Mouse (Mus musculus) adrenal gland (tissue): Measurements from ENCODE around the gene Zbtb20.

ENCODE experiments used
- intact Hi-C: fragments of 180-260 bp; cut with DNase I; formaldehyde crosslinking; loops from one replicate; pipeline ENCODE4 v1.15.1; 2025

Gene Zbtb20

DNA sequence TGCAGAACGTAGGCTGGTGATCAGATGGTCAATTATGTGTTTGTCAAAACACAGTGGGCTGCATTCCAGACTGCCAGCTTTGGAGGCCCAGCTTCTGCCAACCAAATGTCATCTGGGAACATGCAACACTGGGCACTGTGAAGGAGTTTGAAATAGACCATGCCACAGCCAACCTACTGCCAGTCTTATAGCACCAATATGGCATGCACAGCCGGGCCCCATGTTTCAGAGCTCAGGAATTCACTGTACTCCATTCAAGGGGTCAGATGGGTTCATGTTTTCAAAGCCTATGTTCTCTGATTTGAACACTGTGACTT is 591.0 kb downstream of the Zbtb20 start:
- intact Hi-C loops: loop anchor here (5.0 to 10.0 kb wide), 2 partner anchors 68 to 104 kb away; no protein-coding TSS in a partner anchor

DNA sequence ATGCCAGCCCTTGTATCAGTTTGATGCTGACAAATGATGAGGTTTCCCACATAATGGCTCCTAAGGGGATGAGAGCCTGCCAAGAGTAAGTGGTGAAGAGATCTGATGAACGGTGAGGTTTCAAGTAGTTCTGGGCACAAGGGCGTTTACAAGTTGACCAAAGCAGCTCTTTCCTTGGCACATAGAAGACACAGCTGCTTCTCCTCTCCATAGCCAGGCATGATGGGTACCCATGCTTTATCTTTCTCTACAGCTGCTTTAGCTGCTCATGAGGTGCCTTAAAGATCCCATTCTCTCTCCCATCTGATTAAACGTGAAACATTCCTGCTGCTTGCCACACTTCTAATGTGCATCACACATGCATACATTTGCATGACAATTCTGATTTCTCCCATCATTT is 595.4 kb downstream of the Zbtb20 start:
- intact Hi-C loops: no loop called here

DNA sequence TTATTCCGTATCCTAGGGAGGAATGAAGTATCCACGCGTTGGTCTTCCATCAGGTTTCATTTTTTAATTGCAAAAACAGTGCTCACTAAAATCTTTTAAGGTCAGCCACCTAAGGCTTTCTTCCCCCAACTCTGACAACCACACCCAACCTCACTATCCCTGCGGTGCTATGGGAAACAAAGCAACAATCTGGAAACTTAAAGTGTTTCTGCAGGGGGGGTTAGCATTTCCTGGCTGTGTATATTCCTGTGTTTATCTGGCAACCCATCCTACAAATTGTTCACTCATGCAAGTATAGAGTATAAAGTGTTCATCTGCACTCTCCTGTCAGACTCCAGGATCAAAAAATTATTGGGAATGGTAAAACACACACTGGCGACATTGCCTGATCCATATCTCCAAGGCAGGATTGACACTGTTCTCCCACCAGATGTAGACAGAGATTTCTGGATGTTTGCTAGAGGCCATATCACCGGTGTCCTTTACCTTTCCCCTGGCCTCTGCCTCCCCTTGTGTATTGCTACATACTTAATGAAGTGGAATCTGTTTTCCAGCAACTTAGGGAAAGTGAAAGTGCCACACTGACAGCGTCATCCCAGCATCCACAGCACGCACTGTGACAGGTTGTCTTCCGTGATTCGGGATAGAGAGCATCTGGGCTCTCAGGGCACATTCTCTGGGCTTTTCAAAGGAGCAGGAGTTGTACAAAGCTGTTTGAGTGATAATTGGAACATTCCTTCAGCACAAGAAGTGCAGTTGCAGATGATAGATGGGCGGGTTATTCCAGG is 599.5 kb downstream of the Zbtb20 start:
- intact Hi-C loops: no loop called here

DNA sequence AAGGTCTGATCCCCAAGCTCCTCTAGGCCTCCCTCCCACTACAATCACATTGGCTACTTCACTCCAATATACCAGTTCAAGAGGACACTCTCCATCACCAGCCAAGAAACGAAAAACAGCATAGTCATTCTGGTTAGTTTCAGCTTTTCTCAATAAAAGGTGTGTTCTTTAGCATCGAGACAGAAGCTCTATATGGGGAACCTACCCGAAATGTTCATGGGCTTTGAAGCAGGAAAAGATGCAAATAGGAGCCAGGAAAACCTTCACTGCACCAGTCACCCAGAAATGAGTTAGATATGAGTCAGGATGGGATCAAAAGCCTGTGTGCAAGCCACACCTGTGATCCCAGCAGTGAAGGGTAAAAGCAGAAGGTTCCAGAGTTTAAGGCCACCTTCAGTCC is 601.2 kb downstream of the Zbtb20 start:
- intact Hi-C loops: no loop called here

DNA sequence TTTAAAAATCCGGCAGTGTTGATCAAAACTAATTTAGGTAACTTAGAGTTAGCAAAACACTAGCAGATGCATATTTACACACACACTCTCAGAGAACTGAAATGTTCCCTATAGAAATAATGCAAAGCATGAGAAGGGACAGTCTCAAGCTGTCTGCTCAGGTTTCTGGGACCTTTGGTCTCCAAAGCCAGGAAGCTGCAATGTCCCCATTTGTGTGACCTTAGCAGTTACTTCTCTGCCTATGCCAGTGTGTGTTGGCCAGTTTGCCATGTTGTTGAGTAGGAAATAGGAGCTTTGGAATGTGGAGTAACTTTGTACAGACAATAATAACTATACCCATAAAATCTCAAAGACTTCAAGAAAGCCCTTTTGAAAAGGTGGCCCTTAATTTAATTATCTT is 602.7 kb downstream of the Zbtb20 start:
- intact Hi-C loops: no loop called here

DNA sequence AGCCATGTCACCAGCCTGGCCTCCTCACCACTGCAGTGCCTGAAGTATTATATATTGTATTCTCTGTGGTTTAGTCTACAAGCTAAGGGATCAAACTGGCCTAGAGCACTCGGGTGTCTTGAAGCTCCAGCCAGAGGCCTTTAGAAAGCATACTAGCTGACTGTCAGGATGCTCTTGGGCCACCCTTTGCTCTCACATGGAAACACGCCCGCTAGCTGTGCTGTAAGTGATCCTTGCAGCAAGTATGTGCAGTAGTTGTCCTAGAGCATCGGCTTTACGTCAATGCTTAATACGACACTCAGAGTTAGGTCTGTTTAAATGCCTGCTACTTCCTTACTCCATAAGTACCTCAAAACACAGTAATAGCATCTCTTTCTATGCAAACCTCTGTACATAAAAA is 604.9 kb downstream of the Zbtb20 start:
- intact Hi-C loops: no loop called here

DNA sequence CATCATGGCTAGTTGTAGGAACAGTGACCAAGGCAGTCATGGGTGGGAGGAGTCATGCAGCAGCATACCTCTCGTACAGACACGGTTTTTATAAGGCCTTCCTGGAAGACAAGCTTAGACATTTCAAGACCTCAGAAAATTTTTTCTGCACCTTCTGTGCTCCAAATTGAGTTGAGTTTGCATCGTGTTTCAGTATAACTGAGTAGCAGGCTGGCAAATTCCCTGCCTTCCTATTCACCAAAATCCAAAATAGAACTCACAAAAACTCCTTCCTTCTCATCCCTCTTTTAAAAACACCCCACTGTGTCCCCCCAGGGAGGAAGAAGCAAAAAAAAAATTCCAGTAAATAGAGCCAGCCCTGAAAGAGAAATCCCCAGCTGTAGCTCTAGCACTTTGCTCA is 606.4 kb downstream of the Zbtb20 start:
- intact Hi-C loops: no loop called here

DNA sequence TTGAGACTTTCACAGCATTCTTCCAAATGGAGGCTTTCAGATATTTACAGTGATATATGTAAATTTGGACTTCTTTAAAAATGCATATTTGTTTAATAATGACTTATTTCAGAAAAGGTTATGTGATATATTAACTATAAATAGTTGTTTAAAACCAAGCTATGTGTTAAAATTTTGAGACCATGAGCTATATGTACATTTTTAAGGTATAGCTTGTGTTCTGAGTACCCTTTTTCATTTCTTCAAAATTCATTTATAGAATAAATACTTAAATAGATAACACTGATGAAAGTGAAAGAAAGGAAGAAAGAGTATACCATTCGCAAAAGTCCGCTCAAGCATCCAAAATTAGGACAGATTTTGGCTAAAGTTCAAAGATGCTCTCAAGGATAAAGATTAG is 607.1 kb downstream of the Zbtb20 start:
- intact Hi-C loops: no loop called here

DNA sequence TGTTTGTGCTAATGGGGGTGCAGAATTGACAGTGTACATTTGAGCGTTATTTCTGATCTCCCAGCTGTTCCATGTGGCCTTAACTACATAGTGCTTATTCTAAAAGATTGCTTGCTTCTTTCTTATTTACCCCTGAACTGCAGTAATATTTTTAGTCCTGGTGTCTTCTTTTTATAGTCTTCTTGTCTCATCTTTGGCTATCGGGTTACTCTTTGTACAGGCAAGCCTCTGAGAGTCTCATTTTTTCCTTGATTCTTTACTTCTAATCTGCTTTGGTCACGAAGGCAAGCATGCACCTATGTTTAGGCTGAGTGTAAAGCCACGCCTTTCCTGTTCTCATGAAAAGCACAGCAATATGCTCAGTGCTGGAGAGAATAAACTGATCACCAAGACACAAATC is 608.7 kb downstream of the Zbtb20 start:
- intact Hi-C loops: no loop called here

DNA sequence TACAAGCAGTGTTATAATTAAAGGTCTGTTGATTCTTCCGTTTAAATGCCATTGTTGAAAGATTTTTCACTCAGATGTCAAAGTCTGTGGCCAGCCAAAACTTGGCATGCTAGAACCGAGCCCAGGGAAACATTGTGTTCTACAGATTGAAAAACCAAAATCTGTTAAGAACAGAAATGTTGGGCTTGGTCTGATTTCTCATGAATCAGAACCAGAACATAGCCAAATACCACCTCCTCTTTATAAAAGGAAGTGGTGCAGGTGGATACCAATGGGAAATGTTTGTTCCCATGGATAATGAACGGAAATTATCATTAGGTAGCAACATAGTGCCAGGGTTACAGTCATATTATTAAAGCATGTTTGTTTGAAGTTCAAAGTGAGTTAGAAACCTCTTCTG is 613.7 kb downstream of the Zbtb20 start:
- intact Hi-C loops: no loop called here

DNA sequence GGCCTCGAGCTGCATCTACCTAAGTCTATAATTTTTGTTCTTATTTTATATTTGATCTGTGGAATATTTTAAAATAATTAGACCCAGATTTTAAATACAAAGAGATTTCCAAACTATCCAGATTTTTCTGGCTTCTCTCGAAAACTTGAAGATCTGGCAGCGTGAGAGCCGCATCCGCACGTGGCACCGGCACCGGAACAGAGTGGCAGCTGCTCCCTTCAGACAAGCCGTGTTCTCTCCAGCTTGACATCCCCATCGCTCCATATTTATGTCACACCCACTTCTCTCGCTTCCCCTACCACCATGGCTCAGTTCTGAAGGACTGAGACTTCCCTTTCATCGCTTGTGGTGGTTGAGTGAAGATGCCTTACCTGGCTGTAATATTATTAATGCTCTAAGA is 614.3 kb downstream of the Zbtb20 start:
- intact Hi-C loops: no loop called here

DNA sequence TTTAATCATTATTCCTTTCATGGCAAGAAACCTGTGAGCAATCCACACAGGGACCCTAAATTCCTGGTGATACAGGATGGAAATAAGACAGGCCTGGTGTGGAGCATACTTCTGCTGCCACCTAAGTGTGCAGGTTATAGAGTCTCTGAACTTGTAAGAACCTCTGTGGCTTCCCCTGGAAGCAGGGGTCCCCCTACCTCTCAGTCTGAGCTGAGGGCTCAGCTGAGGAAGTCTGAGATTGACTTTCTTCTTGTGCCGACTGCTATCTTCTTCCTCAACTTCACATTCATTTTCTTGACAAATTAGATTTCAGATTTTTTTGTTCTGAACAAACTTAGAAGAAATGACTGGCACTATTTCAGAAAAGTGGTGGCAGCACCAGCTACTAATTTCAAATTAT is 617.2 kb downstream of the Zbtb20 start:
- intact Hi-C loops: no loop called here

DNA sequence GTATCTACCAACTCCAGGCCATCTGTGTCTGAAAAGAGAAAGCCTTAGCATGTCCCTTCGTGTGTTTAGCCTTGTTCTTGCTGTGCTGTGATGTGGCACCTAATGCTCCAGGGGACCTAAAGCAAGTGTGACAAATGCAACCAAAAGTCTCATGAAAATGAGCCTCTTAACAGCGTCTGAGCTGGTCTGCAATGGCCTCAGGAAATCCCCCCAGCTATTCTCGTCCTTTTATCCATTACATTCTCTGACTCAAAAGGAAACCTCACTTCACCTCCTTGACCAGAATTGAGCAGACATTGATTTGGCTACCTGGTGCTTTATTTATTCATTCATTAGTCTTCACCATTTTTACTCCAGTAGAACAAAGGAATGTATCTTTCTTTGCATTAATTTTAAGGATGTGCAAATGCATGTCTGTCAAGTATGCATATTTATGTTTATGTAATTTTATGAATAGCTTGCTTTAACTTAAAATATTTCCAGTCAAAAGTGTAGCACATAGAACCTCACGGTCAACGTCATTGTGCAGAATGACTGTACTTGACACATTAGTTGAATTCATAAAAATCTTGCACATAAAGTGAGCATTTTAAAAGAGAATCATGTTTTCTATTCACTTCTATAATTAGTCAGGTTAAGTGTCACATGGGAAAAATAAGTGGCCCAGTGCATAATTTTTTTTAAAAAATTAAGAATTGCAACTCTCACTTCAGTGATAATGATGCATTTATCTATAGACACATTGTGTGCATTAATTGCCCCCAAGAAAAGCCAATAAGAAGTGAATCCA is 618.1 kb downstream of the Zbtb20 start:
- intact Hi-C loops: no loop called here

DNA sequence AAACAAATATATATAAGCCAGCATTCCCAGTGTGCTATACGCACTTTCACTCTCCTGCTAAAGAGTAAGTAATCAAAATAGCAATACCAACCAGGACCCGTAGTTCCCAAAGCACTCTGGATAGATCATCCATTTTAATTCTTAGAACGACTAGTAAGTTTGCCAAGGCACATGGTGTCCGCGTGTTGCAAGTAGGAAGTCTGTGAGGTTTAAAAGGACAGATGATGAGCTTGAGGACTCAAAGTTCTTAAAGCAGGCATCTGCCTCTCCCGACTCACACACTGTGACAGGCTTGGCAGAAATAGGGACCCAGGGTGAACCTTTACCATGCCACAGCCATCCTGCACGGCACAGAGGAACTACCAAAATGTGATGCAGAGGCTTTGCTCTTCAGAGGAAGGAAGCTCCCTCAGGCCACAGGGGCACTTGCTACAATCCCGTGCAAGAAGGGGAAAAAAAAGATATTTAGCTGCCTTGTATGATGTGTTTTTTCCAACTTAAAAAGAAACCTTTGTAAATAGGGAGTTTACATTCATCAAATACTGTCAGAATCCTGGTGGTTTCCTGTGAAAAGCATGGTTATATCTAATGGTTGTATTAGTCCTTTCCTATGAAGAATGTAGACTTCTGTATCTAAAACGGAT is 619.6 kb downstream of the Zbtb20 start:
- intact Hi-C loops: no loop called here

DNA sequence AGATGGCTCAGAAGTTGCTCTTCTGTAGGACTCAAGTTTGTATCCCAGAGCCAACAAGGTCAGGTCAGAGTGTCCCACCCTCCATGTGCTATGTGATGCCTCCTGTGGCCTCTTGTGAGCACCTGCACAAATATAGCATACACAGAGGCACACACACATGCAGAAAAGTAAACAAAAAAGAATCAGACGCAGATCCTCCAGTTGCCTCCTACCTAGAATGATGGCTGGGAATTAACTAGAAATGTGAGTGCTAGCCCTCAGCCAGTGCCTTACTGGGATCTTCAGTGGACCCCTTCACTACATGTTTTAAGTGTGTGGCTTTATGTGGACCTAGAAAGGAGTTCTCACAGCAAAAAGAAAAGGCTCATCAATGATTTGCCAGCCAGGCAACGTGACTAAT is 621.4 kb downstream of the Zbtb20 start:
- intact Hi-C loops: no loop called here

DNA sequence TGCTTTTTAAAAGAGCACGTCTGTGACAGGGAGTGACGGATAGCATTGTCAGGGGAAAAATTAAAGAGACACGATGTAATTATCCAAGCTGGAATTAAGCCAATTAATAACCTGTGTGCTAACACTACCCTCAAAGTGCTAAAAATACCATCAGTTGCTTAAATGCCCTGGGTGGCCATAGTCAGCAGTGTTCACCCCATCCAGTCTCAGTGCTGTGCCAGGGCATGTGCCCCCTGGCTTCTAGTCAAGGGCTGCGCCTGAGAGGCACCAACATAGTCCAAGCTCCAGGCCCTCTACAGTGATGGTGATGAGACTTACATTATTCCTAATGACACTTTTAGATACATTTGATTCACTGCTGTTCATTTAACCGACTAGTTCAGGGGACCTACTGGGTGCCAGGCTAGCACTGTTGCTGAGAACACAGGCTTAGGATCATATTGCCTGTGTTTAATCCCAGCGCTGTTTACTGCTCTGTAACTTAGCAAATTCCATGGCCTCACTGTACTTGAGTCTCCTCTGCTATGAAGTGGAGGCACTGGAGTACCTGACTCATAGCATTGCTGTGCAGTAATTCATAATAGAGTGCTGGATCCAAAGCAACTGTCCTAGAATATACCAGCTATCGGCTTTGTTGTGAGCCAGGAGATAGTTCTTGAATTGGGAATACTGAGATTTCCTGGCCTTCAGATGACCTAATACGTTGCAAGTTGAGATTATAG is 624.6 kb downstream of the Zbtb20 start:
- intact Hi-C loops: loop anchor here (5.0 kb wide), 1 partner anchor 43 kb away; no protein-coding TSS in a partner anchor

DNA sequence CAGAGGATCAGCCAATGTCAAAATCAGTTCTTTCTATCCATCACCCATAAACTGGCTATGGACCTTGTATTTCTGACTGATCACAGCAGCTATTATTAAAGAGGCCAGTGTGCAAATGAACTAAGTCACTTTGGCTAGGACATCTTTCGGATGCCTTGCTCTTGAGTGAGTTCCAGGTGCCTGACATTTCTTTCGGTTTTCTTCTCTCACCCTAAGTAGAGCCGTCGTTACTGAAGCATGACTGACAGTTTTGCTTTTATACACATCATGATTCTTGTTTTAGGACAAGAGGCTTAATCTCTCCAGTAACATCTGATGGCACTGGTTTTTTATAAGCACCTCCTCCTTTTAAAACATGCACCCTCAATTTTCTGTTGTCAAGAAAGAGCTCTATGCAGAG is 625.6 kb downstream of the Zbtb20 start:
- intact Hi-C loops: loop anchor here (5.0 kb wide), 1 partner anchor 44 kb away; no protein-coding TSS in a partner anchor

DNA sequence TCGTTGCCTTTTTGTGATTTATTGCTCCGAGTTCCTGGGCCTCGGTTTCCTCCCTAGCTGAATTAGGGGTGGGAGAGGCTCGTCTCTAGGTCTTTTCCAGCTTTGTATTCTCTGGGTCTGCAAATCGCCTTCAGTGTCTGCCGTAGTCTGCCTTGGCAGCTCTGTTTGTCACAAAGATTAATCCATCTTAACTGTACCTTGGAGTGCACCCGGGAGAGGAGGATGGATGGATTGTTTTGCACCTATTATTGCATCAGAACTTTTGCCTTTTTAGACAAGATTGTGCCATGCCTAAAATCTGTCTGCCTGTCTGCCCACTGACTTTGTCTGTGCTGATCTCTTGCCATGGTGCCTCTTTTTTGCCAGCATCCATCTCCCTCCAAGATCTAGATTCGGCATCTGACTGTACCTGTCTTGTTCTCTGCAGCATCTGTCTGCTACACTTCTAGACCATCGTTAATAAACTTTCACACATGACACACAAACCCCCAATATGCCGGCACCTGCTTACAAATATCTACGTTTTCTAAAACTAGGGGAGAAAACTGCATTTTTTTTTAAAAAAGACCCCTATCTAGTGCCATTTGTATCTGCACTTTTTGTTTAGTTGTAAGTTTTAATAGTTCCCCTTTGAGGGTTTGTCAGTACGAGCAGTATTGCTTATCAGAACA is 626.8 kb downstream of the Zbtb20 start:
- intact Hi-C loops: loop anchor here (5.0 kb wide), 1 partner anchor 45 kb away; no protein-coding TSS in a partner anchor

DNA sequence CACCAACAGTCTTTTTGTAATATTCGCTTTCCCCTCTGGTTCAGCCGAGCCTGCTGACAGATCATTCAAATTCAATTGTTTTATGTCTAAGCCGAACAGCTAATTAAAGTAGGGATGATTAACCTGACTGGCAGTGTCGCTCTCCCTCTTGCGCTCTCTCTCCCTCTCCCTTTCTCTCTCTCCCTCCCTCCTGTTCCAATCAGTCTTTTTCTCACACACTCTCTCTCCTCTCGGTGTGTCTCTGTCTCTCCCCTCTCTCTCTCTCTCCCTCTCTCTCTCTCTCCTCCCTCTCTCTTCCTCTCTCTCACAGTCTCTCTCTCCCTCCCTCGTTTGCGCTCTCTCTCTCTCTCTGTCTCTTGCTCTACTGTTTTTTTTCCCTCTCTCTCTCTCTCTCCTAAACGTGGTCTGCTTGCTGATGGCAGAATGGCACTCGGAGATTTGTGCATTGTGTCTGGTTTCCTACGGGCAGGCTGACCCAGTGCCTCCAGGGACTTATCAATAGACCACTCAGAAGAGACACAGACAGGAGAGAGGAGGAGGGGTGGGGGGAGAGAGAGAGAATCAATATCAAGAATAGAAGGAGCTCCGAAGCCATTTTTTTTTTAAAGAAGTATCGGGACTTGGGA is 627.4 kb downstream of the Zbtb20 start:
- intact Hi-C loops: loop anchor here (5.0 kb wide), 1 partner anchor 46 kb away; no protein-coding TSS in a partner anchor

DNA sequence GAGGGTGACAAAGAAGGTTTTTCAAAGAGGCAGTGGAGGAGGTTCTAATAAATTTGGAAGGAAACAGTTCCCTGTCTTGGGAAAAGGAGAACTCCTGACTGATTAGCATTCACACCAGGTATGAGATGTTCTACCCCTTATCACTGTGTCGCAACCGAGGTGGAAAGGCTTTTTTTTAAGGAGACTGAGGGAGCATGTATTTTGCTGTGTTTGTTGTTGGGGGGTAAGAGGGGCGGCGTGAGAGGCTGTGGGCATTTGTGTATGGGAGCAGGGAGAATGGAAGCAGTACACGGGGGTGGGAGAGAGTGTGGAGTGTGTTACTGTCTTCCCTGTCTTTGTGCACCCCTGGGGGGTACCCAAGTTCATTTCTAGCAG is 627.9 kb downstream of the Zbtb20 start:
- intact Hi-C loops: loop anchor here (5.0 kb wide), 1 partner anchor 46 kb away; no protein-coding TSS in a partner anchor
